Mouse (Mus musculus): ENCODE data around the gene Sec22c. TPM values are rescaled to one million over a fixed set of nuclear protein-coding genes. Genes with fewer than 3 reads are reported as not detected.

The Sec22c gene
- polyA plus RNA-seq, 1 experiment from 2014 or later = 16.1 TPM

DNA sequence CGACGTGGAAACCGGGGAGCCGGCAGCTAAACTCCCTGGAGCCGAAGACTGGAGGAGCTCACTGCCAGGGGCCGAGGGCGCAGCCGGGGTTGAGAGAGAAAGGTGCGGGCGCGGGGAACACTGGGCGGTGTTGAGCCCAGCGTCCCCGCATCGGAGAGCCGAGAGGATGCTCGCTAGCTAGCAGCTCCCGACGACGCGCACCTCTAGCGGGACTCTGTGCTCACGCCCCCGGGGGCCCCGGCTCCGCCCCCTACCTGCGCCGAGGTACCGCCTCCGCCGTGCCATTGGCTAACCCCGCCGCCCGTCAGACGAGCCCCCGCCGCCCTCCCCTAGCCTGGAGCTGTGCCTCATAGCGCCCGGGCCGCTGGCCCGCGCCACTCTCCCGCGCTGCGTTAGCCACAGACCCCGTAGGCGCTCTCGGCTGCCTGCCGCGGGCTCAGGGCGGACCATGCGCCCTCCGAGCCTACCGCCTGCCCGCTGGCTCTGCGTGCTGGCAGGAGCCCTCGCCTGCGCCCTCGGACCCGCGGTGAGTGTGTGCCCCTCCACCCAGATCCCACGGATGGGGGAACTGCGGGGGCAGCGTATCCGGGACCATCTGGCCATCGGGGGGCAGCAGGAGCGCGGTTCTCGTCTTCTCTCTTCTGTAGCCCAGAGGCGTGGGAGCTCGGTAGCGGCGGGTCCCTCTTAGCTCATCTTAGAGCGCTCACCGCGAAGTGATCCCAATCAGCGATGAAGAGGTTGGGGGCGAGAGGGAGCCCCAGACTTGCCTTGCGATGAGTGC, 62.7 kb downstream of the Sec22c start, which contains the start of gene Vipr1:
TSS of gene Vipr1 (plus strand) at position 316 of the 781 bp plus-strand sequence.
- Histone ChIP-seq H3K4me1 (ENCODE audit: control insufficient read depth, insufficient read depth, low read length) (peaks cover 24% of the 10 kb centered on the region), H3K4me2 (ENCODE audit: low read depth, low read length) (peak within 1 kb of the TSS; percentile 75), H3K27me3 (replicated peaks; ENCODE audit: control insufficient read depth, insufficient read depth, low read length) (peaks cover 31% of the 10 kb centered on the region), H3K4me3 (ENCODE audit: low read length) (peak within 1 kb of the TSS; percentile 55), H3K9me3 (ENCODE audit: control insufficient read depth, low read length) (no peaks in the 10 kb centered on the region), H3K27ac (ENCODE audit: low read length) (no peak within 1 kb of the TSS), H3K36me3 (ENCODE audit: control insufficient read depth, insufficient read depth, low read length) (no peaks in the 10 kb centered on the region), H3K9ac (ENCODE audit: low read depth, low read length) (peak within 1 kb of the TSS; percentile 69)
- ATAC-seq = peak; percentile 91
- WGBS = under 1% methylated on average over 79 of the region's 79 CpGs

DNA sequence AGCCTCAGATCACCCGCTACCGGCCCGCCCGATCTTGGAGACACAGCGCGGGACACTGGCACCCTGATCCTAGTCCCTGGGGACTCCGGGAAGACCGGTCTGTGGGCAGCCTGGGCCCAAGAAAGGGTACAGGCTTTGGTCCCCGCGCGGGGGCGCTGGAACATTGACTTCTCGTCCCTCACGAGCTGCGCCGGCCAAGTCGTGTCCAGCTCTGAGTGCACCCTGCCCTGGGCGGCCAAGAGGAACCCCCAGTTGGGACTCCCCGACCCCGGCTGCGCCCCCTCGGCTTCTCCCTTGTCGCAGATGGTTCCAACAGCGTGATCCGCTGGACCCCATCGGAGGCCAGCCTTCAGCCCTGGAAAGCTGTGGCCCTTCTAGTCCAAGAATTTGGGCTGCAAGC, 63.3 kb downstream of the Sec22c start, which contains the start of gene Lyzl4:
TSS of gene Lyzl4 (minus strand) at position 96 of the 400 bp plus-strand sequence.
- peak within 1 kb of the TSS; percentile 75 for H3K4me2 ChIP-seq (ENCODE audit: low read depth, low read length)
- peak within 1 kb of the TSS; percentile 69 for H3K9ac ChIP-seq (ENCODE audit: low read depth, low read length)
- WGBS = 0% methylated on average over 26 of the region's 26 CpGs
- peaks cover 31% of the 10 kb centered on the region for H3K27me3 ChIP-seq (replicated peaks; ENCODE audit: control insufficient read depth, insufficient read depth, low read length)
- no peaks in the 10 kb centered on the region for H3K9me3 ChIP-seq (ENCODE audit: control insufficient read depth, low read length)
- peak within 1 kb of the TSS; percentile 55 for H3K4me3 ChIP-seq (ENCODE audit: low read length)
- H3K27ac ChIP-seq (ENCODE audit: low read length) = no peak within 1 kb of the TSS
- H3K36me3 ChIP-seq (ENCODE audit: control insufficient read depth, insufficient read depth, low read length) = no peaks in the 10 kb centered on the region
- H3K4me1 ChIP-seq (ENCODE audit: control insufficient read depth, insufficient read depth, low read length) = peaks cover 24% of the 10 kb centered on the region
- peak; percentile 80 for ATAC-seq

DNA sequence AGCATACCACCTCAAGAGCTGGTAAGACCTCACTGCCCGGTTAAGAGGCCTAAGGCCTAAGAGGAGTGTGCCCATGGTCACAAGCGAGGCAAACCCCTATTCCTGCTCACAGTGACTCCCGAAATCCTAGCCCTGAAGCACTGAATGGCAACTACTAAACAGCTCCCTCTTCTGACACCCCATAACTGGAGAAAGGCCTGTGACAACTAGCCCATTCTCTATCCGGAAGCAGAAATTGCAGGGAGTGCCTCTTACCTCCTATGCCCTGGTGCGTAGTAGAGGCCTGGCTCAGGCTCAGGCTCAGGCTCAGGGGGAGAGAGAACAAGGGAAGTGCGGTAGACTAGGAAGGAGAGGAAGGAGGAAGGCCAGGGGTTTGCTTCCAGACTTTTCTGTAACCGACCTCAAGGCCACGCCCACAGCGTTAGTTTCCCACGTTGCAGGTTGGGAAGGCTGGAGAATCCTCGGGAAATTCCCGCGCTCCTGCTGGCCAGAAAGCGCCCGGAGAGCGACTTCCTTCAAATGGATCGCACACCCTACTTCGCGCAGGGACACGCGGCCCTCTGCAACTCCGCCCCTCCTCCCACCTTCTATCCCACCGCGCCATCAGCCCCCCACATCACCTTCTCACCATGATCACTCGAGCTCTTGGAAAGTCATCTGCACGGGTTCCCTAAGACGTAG, 63.9 kb downstream of the Sec22c start:
- H3K27ac ChIP-seq (ENCODE audit: low read length) = no peak overlapping the region
- ATAC-seq = 0 out of 2 replicates have a peak, but pooled peaks have one; percentile 0
- H3K4me1 ChIP-seq (ENCODE audit: control insufficient read depth, insufficient read depth, low read length) = peaks cover 22% of the 10 kb centered on the region
- no peaks in the 10 kb centered on the region for H3K9me3 ChIP-seq (ENCODE audit: control insufficient read depth, low read length)
- WGBS = 15% methylated on average over 27 of the region's 27 CpGs
- peak overlapping the region; percentile 55 for H3K4me3 ChIP-seq (ENCODE audit: low read length)
- H3K36me3 ChIP-seq (ENCODE audit: control insufficient read depth, insufficient read depth, low read length) = no peaks in the 10 kb centered on the region
- H3K27me3 ChIP-seq (replicated peaks; ENCODE audit: control insufficient read depth, insufficient read depth, low read length) = peaks cover 31% of the 10 kb centered on the region
- peak overlapping the region; percentile 75 for H3K4me2 ChIP-seq (ENCODE audit: low read depth, low read length)
- H3K9ac ChIP-seq (ENCODE audit: low read depth, low read length) = peak overlapping the region; percentile 69

DNA sequence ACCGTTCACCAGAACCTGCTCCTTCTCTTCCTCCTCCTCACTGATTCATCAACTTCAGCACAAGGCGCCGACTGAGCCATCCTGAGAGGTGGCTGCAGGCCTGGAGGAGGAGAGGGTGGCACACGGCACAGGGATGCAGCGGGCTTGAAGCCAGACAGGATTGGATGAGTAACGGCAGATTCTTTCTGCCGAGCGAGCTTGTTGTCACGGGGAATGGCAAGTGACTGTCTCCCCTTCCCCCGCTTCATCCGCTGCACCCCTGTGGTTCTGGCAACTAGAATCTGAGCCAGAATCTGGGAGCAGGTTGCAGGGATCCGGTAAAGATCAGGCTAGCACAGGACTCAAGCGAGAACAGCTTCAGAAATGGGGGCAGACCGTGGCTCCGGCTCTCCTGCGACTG, 65.5 kb downstream of the Sec22c start:
- H3K36me3 ChIP-seq (ENCODE audit: control insufficient read depth, insufficient read depth, low read length) = no peaks in the 10 kb centered on the region
- H3K4me2 ChIP-seq (ENCODE audit: low read depth, low read length) = no peak overlapping the region
- H3K9ac ChIP-seq (ENCODE audit: low read depth, low read length) = no peak overlapping the region
- H3K27me3 ChIP-seq (replicated peaks; ENCODE audit: control insufficient read depth, insufficient read depth, low read length) = peaks cover 31% of the 10 kb centered on the region
- no peak for ATAC-seq
- 61% methylated on average over 16 of the region's 16 CpGs for WGBS
- peaks cover 17% of the 10 kb centered on the region for H3K4me1 ChIP-seq (ENCODE audit: control insufficient read depth, insufficient read depth, low read length)
- H3K27ac ChIP-seq (ENCODE audit: low read length) = no peak overlapping the region
- no peak overlapping the region for H3K4me3 ChIP-seq (ENCODE audit: low read length)
- no peaks in the 10 kb centered on the region for H3K9me3 ChIP-seq (ENCODE audit: control insufficient read depth, low read length)

DNA sequence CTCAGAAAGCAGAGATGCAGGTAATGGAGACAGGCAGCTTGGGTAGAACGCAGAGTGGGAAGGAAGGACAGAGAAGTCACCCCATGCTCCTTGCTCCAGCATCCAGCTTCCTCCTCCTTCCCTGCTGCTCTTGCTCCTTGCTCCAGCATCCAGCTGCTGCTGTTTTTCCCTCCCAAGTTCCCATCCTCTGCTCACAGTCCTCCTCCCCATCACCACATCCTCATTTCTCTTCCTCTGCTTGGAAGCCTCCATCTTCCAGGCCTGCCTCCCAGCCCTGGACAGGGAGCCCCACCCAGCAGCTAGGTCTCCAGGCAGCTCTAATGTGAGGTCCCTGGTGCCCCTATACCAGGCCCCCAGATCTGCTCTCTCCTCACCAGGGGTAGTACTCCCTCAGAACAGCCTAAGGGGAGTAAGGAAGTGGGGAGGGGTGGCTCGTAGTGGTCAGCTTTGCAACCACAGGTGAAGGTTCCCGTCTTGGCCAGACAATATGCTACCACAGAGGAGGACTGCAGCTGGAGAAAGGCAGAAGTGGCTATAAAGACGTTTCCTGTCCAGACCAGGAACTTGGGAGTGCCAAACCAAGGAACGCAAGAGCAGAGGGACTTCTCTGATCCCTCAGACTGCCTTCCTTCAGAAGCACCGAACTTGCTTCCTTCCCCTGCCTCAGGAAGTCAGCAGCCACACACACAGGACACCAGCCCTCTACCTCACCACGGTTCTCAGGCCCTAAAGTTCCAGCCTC, 69.3 kb downstream of the Sec22c start:
- WGBS = 46% methylated on average over 7 of the region's 7 CpGs
- peaks cover 10% of the 10 kb centered on the region for H3K4me1 ChIP-seq (ENCODE audit: control insufficient read depth, insufficient read depth, low read length)
- no peaks in the 10 kb centered on the region for H3K9me3 ChIP-seq (ENCODE audit: control insufficient read depth, low read length)
- no peaks in the 10 kb centered on the region for H3K36me3 ChIP-seq (ENCODE audit: control insufficient read depth, insufficient read depth, low read length)
- no peak overlapping the region for H3K27ac ChIP-seq (ENCODE audit: low read length)
- H3K4me2 ChIP-seq (ENCODE audit: low read depth, low read length) = no peak overlapping the region
- H3K4me3 ChIP-seq (ENCODE audit: low read length) = no peak overlapping the region
- no peak for ATAC-seq
- H3K27me3 ChIP-seq (replicated peaks; ENCODE audit: control insufficient read depth, insufficient read depth, low read length) = peaks cover 8% of the 10 kb centered on the region
- H3K9ac ChIP-seq (ENCODE audit: low read depth, low read length) = no peak overlapping the region

DNA sequence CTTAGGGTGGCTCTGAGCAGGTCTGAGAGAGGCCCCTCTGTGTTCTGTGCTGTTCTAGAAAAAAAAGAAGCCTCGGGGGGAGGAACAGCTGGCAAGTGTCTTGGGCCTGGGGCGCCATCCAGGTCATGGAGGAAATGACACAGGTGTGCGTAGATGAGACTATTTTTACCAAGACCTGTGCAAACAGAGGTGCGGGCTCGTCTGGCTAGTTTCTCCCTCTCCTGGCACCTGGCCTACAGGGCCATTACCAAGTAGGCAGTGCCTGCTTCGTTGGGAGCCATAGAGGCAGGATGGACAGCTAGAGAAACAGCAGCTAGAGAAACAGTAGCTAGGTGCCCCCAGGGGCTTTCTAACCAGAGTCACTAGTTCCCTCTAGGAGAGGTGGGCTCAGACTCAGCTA, 72.0 kb downstream of the Sec22c start:
- H3K4me3 ChIP-seq (ENCODE audit: low read length) = no peak overlapping the region
- H3K27me3 ChIP-seq (replicated peaks; ENCODE audit: control insufficient read depth, insufficient read depth, low read length) = no peaks in the 10 kb centered on the region
- WGBS = 59% methylated on average over 6 of the region's 6 CpGs
- H3K27ac ChIP-seq (ENCODE audit: low read length) = no peak overlapping the region
- H3K9me3 ChIP-seq (ENCODE audit: control insufficient read depth, low read length) = no peaks in the 10 kb centered on the region
- H3K4me2 ChIP-seq (ENCODE audit: low read depth, low read length) = no peak overlapping the region
- no peak overlapping the region for H3K9ac ChIP-seq (ENCODE audit: low read depth, low read length)
- ATAC-seq = peak; percentile 48
- H3K4me1 ChIP-seq (ENCODE audit: control insufficient read depth, insufficient read depth, low read length) = peaks cover 10% of the 10 kb centered on the region
- no peaks in the 10 kb centered on the region for H3K36me3 ChIP-seq (ENCODE audit: control insufficient read depth, insufficient read depth, low read length)

DNA sequence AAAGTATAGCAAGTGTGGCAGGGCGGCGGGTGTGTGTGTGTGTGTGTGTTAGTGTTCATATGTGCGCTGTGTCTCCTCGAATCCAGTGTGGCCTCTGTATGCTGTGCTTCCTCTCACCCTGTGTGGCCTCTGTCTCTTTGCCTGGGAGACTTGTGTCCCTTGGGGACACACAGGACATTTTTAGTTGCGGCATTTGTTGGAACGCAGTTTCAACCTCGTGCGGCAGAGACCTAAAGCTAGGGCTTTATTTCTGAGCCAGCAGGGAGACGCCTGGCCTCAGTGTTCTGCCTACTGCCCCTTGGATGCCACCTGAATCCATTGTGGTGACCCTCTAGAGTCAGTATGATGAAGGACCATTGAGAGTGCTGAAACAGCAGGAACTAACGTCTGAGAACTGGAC, 72.4 kb downstream of the Sec22c start:
- no peaks in the 10 kb centered on the region for H3K9me3 ChIP-seq (ENCODE audit: control insufficient read depth, low read length)
- peaks cover 10% of the 10 kb centered on the region for H3K4me1 ChIP-seq (ENCODE audit: control insufficient read depth, insufficient read depth, low read length)
- ATAC-seq = 0 out of 2 replicates have a peak, but pooled peaks have one; percentile 38
- no peak overlapping the region for H3K27ac ChIP-seq (ENCODE audit: low read length)
- no peak overlapping the region for H3K9ac ChIP-seq (ENCODE audit: low read depth, low read length)
- H3K4me3 ChIP-seq (ENCODE audit: low read length) = no peak overlapping the region
- no peaks in the 10 kb centered on the region for H3K36me3 ChIP-seq (ENCODE audit: control insufficient read depth, insufficient read depth, low read length)
- 87% methylated on average over 10 of the region's 10 CpGs for WGBS
- H3K27me3 ChIP-seq (replicated peaks; ENCODE audit: control insufficient read depth, insufficient read depth, low read length) = no peaks in the 10 kb centered on the region
- no peak overlapping the region for H3K4me2 ChIP-seq (ENCODE audit: low read depth, low read length)

DNA sequence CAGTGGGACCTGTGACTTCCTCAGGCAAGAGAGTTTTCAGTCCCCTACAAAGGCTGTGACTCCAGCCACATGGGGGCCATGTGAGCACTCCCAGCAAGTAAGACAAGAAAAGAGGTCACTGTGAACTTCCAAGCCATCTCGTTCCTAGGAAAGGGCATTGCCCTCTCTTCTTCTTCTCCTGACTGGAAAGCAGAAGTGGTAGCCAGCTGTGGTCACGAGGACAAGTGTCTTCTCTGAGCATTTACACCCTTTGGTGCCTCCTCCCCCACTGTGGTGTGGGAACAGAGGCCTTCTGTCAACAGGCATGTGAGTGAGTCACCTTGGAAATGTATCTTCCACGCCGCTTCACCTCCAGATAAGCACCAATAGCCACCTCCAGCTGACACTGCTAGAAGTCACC, 73.3 kb downstream of the Sec22c start:
- ATAC-seq = peak; percentile 59
- Histone ChIP-seq H3K27ac (ENCODE audit: low read length) (no peak overlapping the region), H3K9ac (ENCODE audit: low read depth, low read length) (no peak overlapping the region), H3K27me3 (replicated peaks; ENCODE audit: control insufficient read depth, insufficient read depth, low read length) (no peaks in the 10 kb centered on the region), H3K36me3 (ENCODE audit: control insufficient read depth, insufficient read depth, low read length) (no peaks in the 10 kb centered on the region), H3K4me3 (ENCODE audit: low read length) (no peak overlapping the region), H3K4me1 (ENCODE audit: control insufficient read depth, insufficient read depth, low read length) (peaks cover 10% of the 10 kb centered on the region), H3K4me2 (ENCODE audit: low read depth, low read length) (no peak overlapping the region), H3K9me3 (ENCODE audit: control insufficient read depth, low read length) (no peaks in the 10 kb centered on the region)
- 49% methylated on average over 4 of the region's 4 CpGs for WGBS

DNA sequence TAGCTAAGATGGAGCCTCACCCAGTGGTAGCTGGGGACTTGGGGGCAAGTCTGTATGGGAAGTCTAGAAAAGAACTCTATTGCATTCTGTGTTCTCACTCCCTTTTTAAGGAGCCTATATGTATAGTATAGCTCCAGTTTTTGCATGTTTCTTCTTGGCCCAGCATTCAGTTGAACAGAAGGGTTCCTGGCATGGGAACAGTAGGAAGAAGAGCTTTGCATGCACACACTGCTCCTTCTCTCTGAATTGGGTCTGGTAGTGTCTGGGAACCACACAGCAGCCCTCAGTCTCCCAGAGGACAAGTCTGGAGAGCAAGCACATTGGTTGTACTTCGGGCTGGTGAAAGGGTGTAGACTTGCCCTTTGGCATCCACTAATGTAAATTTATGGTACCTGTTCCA, 74.7 kb downstream of the Sec22c start:
- ATAC-seq = no peak
- Histone ChIP-seq H3K9me3 (ENCODE audit: control insufficient read depth, low read length) (no peaks in the 10 kb centered on the region), H3K4me1 (ENCODE audit: control insufficient read depth, insufficient read depth, low read length) (peaks cover 10% of the 10 kb centered on the region), H3K4me2 (ENCODE audit: low read depth, low read length) (no peak overlapping the region), H3K9ac (ENCODE audit: low read depth, low read length) (no peak overlapping the region), H3K27ac (ENCODE audit: low read length) (no peak overlapping the region), H3K36me3 (ENCODE audit: control insufficient read depth, insufficient read depth, low read length) (no peaks in the 10 kb centered on the region), H3K27me3 (replicated peaks; ENCODE audit: control insufficient read depth, insufficient read depth, low read length) (no peaks in the 10 kb centered on the region), H3K4me3 (ENCODE audit: low read length) (no peak overlapping the region)
- 64% methylated on average over 1 of the region's 1 CpGs for WGBS
